Mouse (Mus musculus) erythroblast, embryonic 14.5 days (primary cell): ENCODE results near the gene Ankrd33.

ENCODE experiments used
- GATA1 ChIP-seq: IDR thresholded peaks from 2 replicates; pipeline ENCODE4 v1.6.1; 2012; ENCODE audit warnings: low read length, inconsistent platforms, mixed read lengths
- TAL1 ChIP-seq: IDR thresholded peaks from 3 replicates; pipeline ENCODE4 v1.6.1; 2012; ENCODE audit warnings: low read length, inconsistent platforms, mixed read lengths

DNA sequence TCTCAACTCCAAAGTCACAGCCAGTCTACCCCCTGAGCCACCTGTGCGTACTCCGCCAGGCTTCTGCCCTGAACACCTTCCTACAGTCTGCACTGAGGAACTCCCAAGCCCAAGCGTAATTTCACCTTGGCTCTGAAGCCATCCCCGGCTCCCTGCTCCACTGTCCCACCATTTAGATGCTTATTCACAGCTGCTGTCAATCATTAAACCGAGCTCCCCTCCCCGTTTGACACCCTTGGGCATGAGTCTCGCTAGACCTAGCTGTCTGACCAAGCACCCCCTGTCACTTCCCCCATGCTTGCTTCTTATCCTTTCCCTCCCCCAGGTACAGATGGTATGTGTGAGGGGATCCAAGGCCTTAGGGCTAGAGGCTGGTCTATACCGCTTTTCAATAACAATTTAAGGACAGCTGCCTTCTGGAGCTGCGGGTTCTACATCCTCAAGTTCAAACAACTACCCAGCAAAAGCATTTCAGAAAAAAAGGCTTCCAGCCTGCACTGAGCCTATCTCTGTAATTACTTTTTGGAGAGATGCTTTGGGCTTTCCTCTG is 45.8 kb upstream of the Ankrd33 start:
- TF ChIP-seq TAL1 (no peak), GATA1 (no peak)
